Mouse (Mus musculus) kidney, postnatal 0 days (tissue): ENCODE results near the gene Kif1c. TPM values are rescaled to one million over a fixed set of nuclear protein-coding genes. Genes with fewer than 3 reads are reported as not detected.
"Not testable (repeated sequence)": the region's sequence is repeated elsewhere in the genome, so short reads cannot be mapped to it uniquely, and the experiment has no call there.

ENCODE experiments used
- ATAC-seq: fragments of 200-750 bp; cut with Nextera tagmentation; replicated peaks from 2 replicates; pipeline ENCODE4 v1.8.0; 2017; ENCODE audit warnings: low read depth, moderate number of reproducible peaks, moderate TSS enrichment, moderate library complexity; ENCODE audit not compliant: low FRiP score
- DNase-seq: peaks from one replicate; pipeline ENCODE4 v3.0.0-alpha.2; 2016; ENCODE audit warnings: low spot score
- H3K27ac ChIP-seq: fragments of 300-500 bp; sonication (generic); 2 replicates; pipeline ENCODE4 v1.5.1; 2014; ENCODE audit warnings: mild to moderate bottlenecking
- H3K27me3 ChIP-seq: fragments of 300-500 bp; sonication (generic); 2 replicates; pipeline ENCODE4 v1.6.1; 2014; ENCODE audit warnings: low read length, mixed read lengths; ENCODE audit not compliant: insufficient read depth
- H3K36me3 ChIP-seq: fragments of 300-500 bp; sonication (generic); 2 replicates; pipeline ENCODE4 v1.6.1; 2014; ENCODE audit warnings: low read length, mixed read lengths; ENCODE audit not compliant: insufficient read depth
- H3K4me1 ChIP-seq: fragments of 300-500 bp; sonication (generic); replicated peaks from 2 replicates; pipeline ENCODE4 v1.6.1; 2014; ENCODE audit warnings: antibody characterized with exemption, low read length, mixed read lengths; ENCODE audit not compliant: insufficient read depth
- H3K4me2 ChIP-seq: fragments of 300-500 bp; sonication (generic); 2 replicates; pipeline ENCODE4 v1.6.1; 2014; ENCODE audit warnings: mild to moderate bottlenecking, low read length, moderate library complexity, mixed read lengths
- H3K4me3 ChIP-seq: fragments of 300-500 bp; sonication (generic); replicated peaks from 2 replicates; pipeline ENCODE4 v1.5.1; 2014; ENCODE audit warnings: low read depth, low read length
- H3K9ac ChIP-seq: fragments of 300-500 bp; sonication (generic); 2 replicates; pipeline ENCODE4 v1.6.1; 2014; ENCODE audit warnings: low read depth, low read length
- H3K9me3 ChIP-seq: fragments of 300-500 bp; sonication (generic); replicated peaks from 2 replicates; pipeline ENCODE4 v1.6.1; 2016; ENCODE audit warnings: low read length, inconsistent platforms, mixed read lengths
- CTCF ChIP-seq: IDR thresholded peaks from 2 replicates; pipeline ENCODE4 v1.5.1; 2016; ENCODE audit warnings: antibody characterized with exemption, low read depth, mild to moderate bottlenecking, moderate library complexity
- WGBS: fragments of 180-500 bp; shearing (Covaris S2); extraction: QIAGEN DNeasy Blood & Tissue Kit; methylation state at CpG from one replicate; pipeline ENCODE4 v1.1.7; 2014; 5-methylcytosine and 5-hydroxymethylcytosine counted together
- microRNA-seq: library from miRNA; unstranded; fragments of <30 nt; microRNA quantifications from one replicate; pipeline ENCODE4, GENCODE M21; 2016
- polyA plus RNA-seq: library from polyadenylated mRNA; unstranded; fragments of >200 nt; fragmentation: Nextera tagmentation; extraction: Ambion mirVana; gene quantifications from 2 replicates; pipeline ENCODE4 v1.2.1, GENCODE M21; 2015

Gene Kif1c
- polyA plus RNA-seq, 1 experiment from 2014 or later: 3.5 TPM

DNA sequence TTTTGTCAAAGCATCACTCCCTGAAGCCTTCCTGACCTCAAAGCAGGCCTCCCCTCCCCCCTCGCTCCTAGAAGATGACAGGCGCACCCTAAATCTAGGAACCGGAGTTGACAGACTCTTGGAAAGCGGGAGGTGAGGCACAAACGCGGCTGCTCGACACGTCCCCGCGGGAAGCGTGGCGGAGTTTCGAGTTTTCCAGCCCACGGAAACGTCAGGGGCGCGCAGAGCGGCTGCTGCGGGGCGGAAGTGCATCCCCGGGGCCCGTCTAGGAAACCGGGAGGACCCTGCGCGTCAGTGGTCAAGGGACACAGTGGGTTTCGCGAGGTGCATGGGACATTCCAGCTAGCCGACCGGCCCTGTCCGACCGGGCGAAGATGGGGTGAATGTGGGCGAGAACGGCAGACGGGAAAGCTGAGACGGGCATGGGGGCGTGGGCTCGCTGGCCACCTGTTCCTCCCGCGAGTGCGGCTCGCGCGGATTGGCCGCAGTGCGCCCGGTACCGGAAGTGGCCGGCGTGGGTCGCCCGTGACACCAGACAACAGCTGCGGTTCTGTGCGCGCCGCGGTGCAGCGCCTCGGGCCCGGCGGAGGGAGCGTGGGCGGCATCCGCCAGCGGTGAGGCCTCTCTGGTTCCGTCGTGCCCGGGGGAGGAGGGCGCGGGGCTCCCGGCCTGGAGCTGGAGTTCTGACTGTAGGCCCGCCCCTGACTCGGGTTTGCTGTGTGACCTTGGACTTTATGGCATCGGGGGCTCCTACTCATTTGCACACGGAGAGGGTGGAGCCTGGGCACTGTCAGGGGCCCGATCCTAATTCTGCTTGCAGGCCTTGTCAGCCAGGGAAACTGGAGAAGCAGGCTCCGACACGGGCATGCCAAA is 63.8 kb downstream of the Kif1c start, which contains the start of gene Zfp3:
TSS of gene Zfp3 (plus strand) at position 274 of the 873 bp plus-strand sequence.
- under 1% methylated on average over 74 of the region's 78 CpGs for WGBS
- 0 out of 2 replicates have a peak, but pooled peaks cover 4% of the 10 kb centered on the region for H3K4me1 ChIP-seq
- ATAC-seq (peak; percentile 86), DNase-seq (peak; percentile 88)
- H3K9ac ChIP-seq: peak within 1 kb of the TSS; percentile 70
- peak within 1 kb of the TSS; percentile 89 for H3K27ac ChIP-seq
- peak within 1 kb of the TSS; percentile 67 for H3K4me2 ChIP-seq
- H3K9me3 ChIP-seq: no peaks in the 10 kb centered on the region
- H3K27me3 ChIP-seq: no peaks in the 10 kb centered on the region
- peaks cover 3% of the 10 kb centered on the region; the same call in 1 of the 2 replicates for H3K36me3 ChIP-seq
- TF ChIP-seq CTCF: no peak
- H3K4me3 ChIP-seq: peak within 1 kb of the TSS; percentile 53

DNA sequence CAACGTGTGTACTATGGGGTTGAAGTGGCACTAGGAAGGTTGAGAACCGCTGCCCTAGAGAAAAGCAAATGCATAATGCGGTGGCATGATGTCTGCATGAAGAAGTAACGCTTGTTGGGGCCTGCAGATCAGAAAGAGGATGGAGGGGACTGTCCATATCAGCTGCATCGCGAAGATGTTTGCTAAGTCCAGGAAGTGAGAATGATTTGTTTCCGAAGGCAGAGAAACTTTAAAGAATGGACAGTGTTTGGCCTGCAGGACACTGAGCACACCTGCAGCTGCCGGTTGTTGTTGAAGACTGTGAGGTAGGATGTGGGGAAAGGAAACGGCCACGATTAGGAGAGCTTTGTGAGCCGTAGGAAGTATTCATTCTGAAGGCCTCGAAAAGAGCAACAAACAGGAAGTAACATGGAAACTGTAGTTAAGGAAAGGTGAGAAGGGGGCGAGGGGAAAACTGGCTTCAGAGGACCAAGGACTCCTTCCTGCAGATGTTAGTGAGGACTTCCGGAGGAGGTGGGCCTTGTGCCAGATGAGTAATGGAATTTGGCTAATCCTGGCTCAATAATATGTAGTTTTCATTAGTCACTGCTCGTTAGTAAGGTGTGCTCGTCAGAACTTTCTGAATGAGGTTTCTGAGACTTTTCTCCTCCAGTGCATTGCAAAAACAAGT is 65.6 kb downstream of the Kif1c start:
- H3K9ac ChIP-seq: no peak overlapping the region
- peak overlapping the region; percentile 5 for H3K4me2 ChIP-seq
- no peak for ATAC-seq
- no peak overlapping the region for H3K4me3 ChIP-seq
- peak overlapping the region; percentile 47; the same call in 1 of the 2 replicates for H3K27ac ChIP-seq
- WGBS: 69% methylated on average over 16 of the region's 16 CpGs
- peak; percentile 27 for DNase-seq
- TF ChIP-seq CTCF: no peak
- H3K4me1 ChIP-seq: 0 out of 2 replicates have a peak, but pooled peaks cover 4% of the 10 kb centered on the region
- H3K27me3 ChIP-seq: no peaks in the 10 kb centered on the region
- peaks cover 3% of the 10 kb centered on the region; the same call in 1 of the 2 replicates for H3K36me3 ChIP-seq
- H3K9me3 ChIP-seq: no peaks in the 10 kb centered on the region

DNA sequence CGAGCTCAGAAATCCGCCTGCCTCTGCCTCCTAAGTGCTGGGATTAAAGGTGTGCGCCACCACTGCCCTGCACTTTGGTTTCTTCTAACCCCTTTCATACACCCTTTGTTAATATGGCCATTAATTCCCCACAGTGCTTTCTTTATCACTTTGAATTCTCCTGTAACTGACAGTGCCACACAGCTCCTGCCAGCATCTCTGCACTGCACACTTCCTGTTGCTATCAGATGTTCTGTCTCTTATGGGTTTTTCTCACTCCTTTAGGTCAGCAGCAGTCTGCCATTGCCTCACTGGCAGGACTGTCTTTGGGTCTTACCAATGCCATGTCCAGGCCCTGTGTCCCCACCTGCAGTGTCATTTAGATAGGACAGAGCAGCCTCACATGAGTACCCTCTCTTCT is 70.5 kb downstream of the Kif1c start:
- Histone ChIP-seq H3K9ac (no peak overlapping the region), H3K9me3 (no peaks in the 10 kb centered on the region), H3K4me3 (no peak overlapping the region), H3K36me3 (peaks cover 10% of the 10 kb centered on the region; the same call in 1 of the 2 replicates), H3K4me2 (no peak overlapping the region), H3K27ac (no peak overlapping the region), H3K4me1 (0 out of 2 replicates have a peak, but pooled peaks cover 3% of the 10 kb centered on the region), H3K27me3 (no peaks in the 10 kb centered on the region)
- no peak for TF ChIP-seq CTCF
- ATAC-seq (no peak), DNase-seq (no peak)
- WGBS: 98% methylated on average over 3 of the region's 3 CpGs

DNA sequence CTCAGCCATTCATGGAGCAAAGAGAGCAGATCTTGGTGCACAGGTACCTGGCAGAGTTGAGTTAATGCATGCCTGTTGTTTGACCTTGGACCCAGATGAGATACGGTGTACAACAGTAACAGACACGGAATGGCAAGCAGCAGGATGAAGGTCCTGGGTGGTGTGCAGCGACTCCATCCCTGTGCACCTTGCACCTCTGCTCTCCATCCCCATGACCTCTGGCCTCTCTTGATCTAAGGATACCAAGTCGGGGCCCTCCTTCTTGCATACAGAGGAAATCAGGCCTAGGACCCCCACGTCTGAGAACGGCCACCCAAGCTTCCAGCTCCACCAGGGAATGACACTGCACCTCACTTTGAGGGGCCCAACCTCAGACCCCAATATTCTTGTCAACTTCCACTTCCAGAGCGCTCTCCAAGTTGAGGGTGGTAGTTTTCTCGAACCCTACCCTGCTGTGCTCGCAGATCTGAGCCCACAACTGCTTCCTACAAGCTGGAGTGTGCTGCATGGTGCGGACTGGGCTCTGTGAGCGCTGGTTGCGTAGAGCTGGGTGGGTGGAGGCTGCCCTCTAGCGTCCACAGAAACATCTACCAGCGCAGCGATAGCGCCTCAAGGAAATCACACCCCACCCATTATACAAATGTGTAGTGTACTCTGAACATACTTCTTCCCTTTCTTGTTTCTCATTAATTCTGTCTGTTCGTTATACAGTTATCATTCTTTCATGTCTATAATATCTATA is 76.7 kb downstream of the Kif1c start:
- no peak overlapping the region for H3K4me3 ChIP-seq
- no peak overlapping the region for H3K9ac ChIP-seq

DNA sequence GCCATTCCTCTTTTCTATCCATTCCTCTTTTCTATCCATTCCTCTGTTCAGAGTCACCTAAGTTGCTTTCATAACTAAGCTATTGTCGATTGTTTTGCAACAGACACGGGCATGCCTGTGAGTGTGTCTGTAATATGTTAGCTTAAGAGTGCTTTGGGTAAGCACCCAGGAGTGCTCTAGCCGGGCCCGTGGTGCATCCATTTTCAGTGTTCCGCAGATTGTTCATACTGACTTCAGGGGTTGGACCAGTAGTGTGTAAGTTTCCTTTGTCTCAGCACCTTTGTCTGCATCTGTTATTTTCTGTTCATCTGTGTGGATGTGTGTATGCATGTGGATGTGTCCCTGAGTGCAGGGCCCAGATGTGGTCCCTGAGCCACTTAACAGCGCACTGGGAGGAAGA is 77.3 kb downstream of the Kif1c start:
- ATAC-seq: no peak
- TF ChIP-seq CTCF: no peak

More for the DNA sequence above, 76.7 kb downstream of the Kif1c start:
- ATAC-seq: peak; percentile 65
- Histone ChIP-seq H3K9me3 (no peaks in the 10 kb centered on the region), H3K4me1 (no peaks in the 10 kb centered on the region), H3K27ac (no peak overlapping the region), H3K36me3 (peaks cover 2% of the 10 kb centered on the region; the same call in 1 of the 2 replicates), H3K4me2 (no peak overlapping the region), H3K27me3 (no peaks in the 10 kb centered on the region)
- DNase-seq: peak; percentile 91
- WGBS: 28% methylated on average over 17 of the region's 17 CpGs
- TF ChIP-seq CTCF: peak; percentile 94

DNA sequence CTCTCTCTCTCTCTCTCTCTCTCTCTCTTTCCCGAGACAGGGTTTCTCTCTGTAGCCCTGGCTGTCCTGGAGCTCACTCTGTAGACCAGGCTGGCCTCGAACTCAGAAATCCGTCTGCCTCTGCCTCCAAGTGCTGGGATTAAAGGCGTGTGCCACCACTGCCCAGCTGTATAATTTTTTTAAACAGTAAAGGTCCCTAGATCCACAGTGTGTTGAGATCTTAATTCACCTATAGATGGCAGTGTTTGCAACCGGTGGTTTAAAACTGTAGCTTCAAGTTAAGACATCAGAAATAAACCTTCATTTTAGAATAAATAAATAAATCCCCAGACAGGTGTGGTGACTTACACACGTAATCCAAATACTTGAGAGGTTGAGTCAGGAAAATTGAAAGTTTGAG is 77.7 kb downstream of the Kif1c start:
- not testable (repeated sequence) for H3K4me2 ChIP-seq, H3K27ac ChIP-seq, H3K4me1 ChIP-seq, ATAC-seq, H3K4me3 ChIP-seq, H3K9me3 ChIP-seq, H3K9ac ChIP-seq, H3K27me3 ChIP-seq, H3K36me3 ChIP-seq
- peak; percentile 71 for TF ChIP-seq CTCF
- DNase-seq: peak; percentile 83
- WGBS: 25% methylated on average over 6 of the region's 6 CpGs

More for the DNA sequence above, 77.3 kb downstream of the Kif1c start:
- Histone ChIP-seq H3K27me3 (no peaks in the 10 kb centered on the region), H3K4me2 (no peak overlapping the region), H3K9ac (no peak overlapping the region), H3K4me1 (no peaks in the 10 kb centered on the region), H3K9me3 (no peaks in the 10 kb centered on the region), H3K4me3 (no peak overlapping the region), H3K27ac (no peak overlapping the region), H3K36me3 (no peaks in the 10 kb centered on the region)
- WGBS: 69% methylated on average over 6 of the region's 6 CpGs
- no peak for DNase-seq

Small RNA genes lying within 50 kb of the gene (microRNA-seq; reads per million reads assigned to microRNA genes)
- gene Gm22760 (not detected), gene Mir6925 (not detected)

Other genes starting within 250 kb of the Kif1c start
- 33.5 and 38.3 TPM in 2 replicates for gene Med11, start 248.6 kb upstream of the Kif1c start, polyA plus RNA-seq
- 0.82 and 1.5 TPM in 2 replicates for gene Zmynd15, start 241.1 kb upstream of the Kif1c start, polyA plus RNA-seq
- 16.7 and 17.6 TPM in 2 replicates for gene Cxcl16, start 240.6 kb upstream of the Kif1c start, polyA plus RNA-seq
- 0.84 and 1.5 TPM in 2 replicates for gene Tm4sf5, start 195.3 kb upstream of the Kif1c start, polyA plus RNA-seq
- 0.57 and 0.66 TPM in 2 replicates for gene Vmo1, start 185.9 kb upstream of the Kif1c start, polyA plus RNA-seq
- gene Gltpd2, start 181.4 kb upstream of the Kif1c start, polyA plus RNA-seq: 0.56 and 0.87 TPM in 2 replicates
- gene Psmb6, start 175.2 kb upstream of the Kif1c start, polyA plus RNA-seq: 686 and 703 TPM in 2 replicates
- gene Gm40193, start 167.6 kb upstream of the Kif1c start, polyA plus RNA-seq: not detected in 2 replicates
- 6.7 and 7.2 TPM in 2 replicates for gene Pld2, start 160.5 kb upstream of the Kif1c start, polyA plus RNA-seq
- 11.5 and 12.1 TPM in 2 replicates for gene Mink1, start 137.7 kb upstream of the Kif1c start, polyA plus RNA-seq
- not detected in 2 replicates for gene 4930544D05Rik, start 84.7 kb upstream of the Kif1c start, polyA plus RNA-seq
- 0.25 and 0.29 TPM in 2 replicates for gene Chrne, start 81.3 kb upstream of the Kif1c start, polyA plus RNA-seq
- gene Gp1ba, start 61.4 kb upstream of the Kif1c start, polyA plus RNA-seq: 0.16 and 0.19 TPM in 2 replicates
- 109 and 113 TPM in 2 replicates for gene Rnf167, start 53.3 kb upstream of the Kif1c start, polyA plus RNA-seq
- gene Slc25a11, start 53.1 kb upstream of the Kif1c start, polyA plus RNA-seq: 227 and 239 TPM in 2 replicates
- gene Pfn1, start 45.9 kb upstream of the Kif1c start, polyA plus RNA-seq: 1,513 and 1,569 TPM in 2 replicates
- gene Eno3, start 43.3 kb upstream of the Kif1c start, polyA plus RNA-seq: 9.7 and 10.0 TPM in 2 replicates
- 91.5 and 102 TPM in 2 replicates for gene Spag7, start 31.1 kb upstream of the Kif1c start, polyA plus RNA-seq
- gene Camta2, start 12.4 kb upstream of the Kif1c start, polyA plus RNA-seq: 9.2 and 9.4 TPM in 2 replicates
- 2.3 and 3.0 TPM in 2 replicates for gene Inca1, start 393 bp upstream of the Kif1c start, polyA plus RNA-seq
- gene Zfp3, start 63.7 kb downstream of the Kif1c start, polyA plus RNA-seq: 7.1 and 7.7 TPM in 2 replicates
- 0.55 and 0.84 TPM in 2 replicates for gene Scimp, start 112.0 kb downstream of the Kif1c start, polyA plus RNA-seq
- gene Rabep1, start 144.2 kb downstream of the Kif1c start, polyA plus RNA-seq: 35.4 and 37.5 TPM in 2 replicates